Mouse (Mus musculus): ENCODE measurements around the gene Pde4d.

Gene Pde4d

DNA sequence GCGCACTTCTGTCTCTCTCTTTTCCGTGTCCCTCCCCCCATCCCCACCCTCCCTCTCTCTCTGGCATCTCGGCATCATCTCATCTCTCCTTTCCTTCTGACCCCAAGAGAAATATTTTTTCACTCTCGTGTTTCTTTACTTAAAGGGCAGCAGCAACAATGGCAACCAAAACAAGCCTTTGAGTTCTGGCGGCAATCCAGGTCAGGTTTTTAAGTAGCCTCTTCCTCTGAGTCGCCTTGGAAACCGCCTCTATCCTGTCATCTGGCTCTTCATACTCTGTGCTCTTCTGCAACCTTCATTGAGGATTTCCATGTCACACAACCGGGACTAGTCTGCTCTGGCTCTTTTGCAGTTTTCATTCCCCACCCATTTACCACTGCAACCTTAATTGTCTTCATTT is 1430.6 kb downstream of the Pde4d start:
- no peak for DNase-seq (ENCODE audit: low read depth, low spot score)

GRCm38 (mm10) chr13:109881161-109881857 is 1431.6 kb downstream of the Pde4d start:
- DNase-seq (ENCODE audit: low read depth, low spot score): no peak

GRCm38 (mm10) chr13:109883636-109884035 is 1433.9 kb downstream of the Pde4d start:
- DNase-seq (ENCODE audit: low read depth, low spot score): no peak

GRCm38 (mm10) chr13:109884812-109885211 is 1435.1 kb downstream of the Pde4d start:
- DNase-seq (ENCODE audit: low read depth, low spot score): no peak

GRCm38 (mm10) chr13:109888293-109888692 is 1438.5 kb downstream of the Pde4d start:
- no peak for DNase-seq (ENCODE audit: low read depth, low spot score)

DNA sequence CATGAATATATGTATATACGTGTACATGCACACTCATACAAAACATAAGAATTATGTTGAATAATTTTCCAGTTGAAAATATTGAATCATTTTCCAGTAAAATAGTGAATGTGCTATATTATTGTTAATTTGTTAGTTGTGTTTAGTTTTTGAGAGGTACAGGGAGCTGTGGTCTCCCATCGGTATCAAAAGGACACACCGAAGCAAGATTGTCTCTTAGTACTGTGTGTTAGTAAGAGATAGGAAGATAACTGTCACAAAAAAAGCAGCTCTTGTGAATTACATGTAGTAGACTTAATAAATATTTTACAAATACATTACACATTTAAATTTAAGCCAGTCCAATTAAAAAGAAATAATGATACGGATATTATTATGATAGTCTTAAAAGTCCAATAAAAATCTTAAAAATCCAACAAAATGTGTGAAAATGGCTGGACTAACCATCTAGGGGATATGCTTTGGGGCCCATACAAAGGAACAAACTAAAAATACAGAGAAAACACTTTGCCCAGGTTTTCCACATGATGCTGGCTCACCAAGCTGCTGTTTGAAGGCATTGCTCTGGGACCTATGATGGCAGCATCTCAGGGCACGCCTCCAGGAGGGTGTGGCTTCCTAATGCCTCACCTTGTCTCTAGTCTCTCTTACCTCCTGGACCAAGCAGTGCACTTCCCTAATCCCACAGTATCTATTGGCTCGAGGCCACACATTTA is 1441.6 kb downstream of the Pde4d start:
- peak; percentile 25 for DNase-seq (ENCODE audit: low read depth, low spot score)

GRCm38 (mm10) chr13:109891910-109892265 is 1442.1 kb downstream of the Pde4d start:
- DNase-seq (ENCODE audit: low read depth, low spot score): no peak

GRCm38 (mm10) chr13:109899442-109900428 is 1450.0 kb downstream of the Pde4d start:
- DNase-seq (ENCODE audit: low read depth, low spot score): no peak

DNA sequence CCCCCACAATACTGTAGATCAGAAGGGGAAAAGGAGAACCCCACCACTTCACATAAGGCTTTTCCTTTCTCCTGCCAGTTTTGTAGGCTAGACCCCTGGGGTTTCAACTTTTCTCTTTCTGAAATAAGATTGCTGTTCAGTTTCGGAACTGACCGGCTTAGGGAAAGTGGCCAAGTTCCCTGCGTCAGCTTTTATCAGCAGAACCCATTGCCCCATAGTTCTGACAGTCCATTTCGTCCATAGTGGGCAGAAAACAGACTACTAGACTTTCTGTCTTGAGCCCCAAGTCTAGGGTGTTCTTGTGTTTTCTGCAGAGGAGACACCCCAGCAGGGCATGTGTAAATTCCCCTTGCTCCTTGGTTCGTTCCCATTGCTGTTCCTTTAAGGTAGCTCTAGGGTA is 1452.1 kb downstream of the Pde4d start:
- no peak for DNase-seq (ENCODE audit: low read depth, low spot score)

DNA sequence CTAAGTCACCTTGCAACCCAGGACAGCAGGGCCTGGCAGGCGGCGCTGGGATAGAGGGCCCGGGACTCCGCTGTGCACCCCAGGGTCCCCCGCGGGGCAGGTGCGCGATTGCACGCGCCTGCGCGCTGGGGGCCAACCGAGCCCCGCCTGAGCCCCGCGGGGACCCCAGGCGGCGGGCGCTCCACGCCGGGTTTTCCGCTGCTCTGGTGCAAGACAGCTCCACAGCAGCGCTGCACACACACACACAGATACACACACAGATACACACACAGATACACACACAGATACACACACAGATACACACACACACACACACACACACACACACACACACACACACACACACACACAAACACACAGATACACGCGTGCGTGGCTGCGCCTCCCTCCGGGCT is 1452.7 kb downstream of the Pde4d start:
- DNase-seq (ENCODE audit: low read depth, low spot score): peak; percentile 38

DNA sequence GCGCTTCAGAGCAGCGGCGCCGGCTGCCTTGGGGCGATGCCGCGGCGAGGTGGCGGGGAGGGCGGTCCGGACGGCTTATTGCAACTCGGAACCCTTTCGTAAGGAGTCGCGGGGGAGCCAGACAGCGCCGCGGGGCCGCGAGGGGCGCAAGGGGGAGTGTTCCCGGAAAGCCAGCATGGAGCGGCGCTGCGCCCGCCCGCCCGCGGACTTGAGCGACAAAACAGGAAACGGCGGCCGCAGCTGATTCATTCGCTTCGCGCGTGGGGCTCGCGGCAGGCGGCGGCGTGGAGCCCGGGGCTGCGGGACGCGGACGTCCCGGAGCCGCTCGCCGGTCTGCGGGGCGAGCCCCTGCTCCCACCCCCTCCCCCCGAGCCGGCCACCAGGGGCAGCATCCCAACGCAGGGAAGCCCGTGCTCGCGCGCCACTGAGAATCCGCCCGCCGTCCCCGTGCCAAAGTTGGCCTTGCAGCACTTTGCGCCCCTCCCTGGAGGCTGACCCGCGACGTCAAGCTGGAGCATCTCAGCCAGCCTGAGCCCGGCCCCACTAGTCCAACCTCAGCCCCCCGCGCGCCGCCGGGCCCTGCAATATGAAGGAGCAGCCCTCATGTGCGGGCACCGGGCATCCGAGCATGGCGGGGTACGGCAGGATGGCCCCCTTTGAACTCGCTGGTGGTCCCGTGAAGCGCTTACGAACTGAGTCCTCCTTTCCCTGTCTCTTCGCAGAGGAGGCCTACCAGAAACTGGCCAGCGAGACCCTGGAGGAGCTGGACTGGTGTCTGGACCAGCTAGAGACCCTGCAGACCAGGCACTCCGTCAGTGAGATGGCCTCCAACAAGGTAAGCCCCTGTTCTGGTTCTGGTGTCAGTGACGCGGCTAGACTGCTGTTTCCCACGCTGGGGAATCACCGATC is 1453.4 kb downstream of the Pde4d start:
- peak; percentile 68 for DNase-seq (ENCODE audit: low read depth, low spot score)

DNA sequence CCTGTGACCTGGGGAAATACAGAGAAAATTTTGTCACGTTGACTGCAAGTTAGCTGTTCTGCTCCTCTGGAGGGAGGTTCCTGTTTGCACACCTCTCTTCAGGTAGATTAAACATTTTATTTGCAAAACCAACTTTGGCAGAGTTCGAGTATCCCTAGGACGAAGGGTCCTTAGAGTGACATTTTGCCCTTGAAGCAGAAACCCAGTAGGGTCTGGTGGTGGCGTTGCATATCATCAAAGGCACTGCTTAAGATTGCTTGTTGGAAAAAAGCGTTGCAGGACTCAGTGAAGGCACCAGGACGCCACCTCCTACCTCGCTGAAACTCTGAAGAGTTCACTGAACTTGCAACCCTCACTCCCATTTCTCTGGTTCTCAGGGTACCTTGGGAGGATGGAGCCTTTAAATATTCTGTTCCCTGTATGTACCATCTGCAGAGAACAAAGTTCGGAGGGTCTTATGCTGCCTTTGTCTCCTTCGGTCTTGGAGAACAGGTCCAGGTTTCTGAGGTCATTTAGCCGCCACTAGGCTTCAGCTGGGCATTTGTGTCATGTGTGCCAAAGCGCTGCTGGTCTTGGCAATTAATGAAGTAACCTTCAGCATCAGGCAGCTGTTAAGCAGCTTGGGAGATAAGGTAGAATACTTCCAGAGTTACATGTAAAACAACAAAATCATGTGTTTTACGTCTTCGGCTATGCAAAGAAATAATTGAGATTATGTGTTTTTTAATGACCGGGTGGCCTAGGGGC is 1454.2 kb downstream of the Pde4d start:
- no peak for DNase-seq (ENCODE audit: low read depth, low spot score)

- DNase-seq (ENCODE audit: low read depth, low spot score): no peak
Observed at GRCm38 (mm10) chr13:109906342-109906888, 1456.7 kb downstream of the Pde4d start.

DNA sequence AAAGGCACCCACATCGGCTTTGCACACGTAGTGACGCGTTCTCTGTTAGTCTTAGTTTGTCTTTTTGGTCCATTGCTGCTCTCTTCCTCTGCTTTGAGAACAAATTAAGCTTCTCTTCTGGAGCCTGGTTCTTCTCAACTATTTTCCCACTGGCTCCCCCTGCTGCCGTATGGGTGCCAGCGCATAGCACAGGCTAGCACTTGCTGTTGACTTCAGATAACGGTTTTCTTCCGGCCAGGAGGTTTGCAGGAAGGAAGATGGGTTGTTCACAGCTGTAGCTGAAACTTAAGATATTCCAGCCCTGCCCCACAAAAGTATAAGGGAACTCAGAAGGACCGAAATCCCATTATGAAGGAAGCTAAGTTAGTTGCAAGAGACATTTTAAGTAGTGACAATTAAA is 1457.9 kb downstream of the Pde4d start:
- peak; percentile 75 for DNase-seq (ENCODE audit: low read depth, low spot score)

- no peak for DNase-seq (ENCODE audit: low read depth, low spot score)
Observed at GRCm38 (mm10) chr13:109908386-109908785, 1458.6 kb downstream of the Pde4d start.

DNA sequence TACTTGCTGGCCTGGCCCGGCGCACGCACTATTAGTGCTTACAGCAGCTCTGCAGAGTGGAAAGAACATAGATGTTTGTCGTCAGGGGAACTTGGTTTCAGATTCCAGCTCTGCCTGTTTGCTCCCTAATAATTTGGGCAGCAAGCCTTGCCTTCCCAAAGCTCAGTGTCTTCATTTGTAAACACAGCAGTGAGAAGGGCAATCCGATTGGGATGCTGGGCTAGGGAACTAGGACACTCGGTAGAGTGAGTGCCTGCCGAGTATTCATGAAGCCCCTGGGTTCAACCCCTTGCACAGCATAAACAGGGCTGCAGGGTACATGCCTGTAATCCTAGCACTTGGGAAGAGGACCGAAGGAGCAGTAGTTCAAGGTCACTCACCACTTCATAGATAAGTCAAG is 1459.4 kb downstream of the Pde4d start:
- DNase-seq (ENCODE audit: low read depth, low spot score): no peak

DNA sequence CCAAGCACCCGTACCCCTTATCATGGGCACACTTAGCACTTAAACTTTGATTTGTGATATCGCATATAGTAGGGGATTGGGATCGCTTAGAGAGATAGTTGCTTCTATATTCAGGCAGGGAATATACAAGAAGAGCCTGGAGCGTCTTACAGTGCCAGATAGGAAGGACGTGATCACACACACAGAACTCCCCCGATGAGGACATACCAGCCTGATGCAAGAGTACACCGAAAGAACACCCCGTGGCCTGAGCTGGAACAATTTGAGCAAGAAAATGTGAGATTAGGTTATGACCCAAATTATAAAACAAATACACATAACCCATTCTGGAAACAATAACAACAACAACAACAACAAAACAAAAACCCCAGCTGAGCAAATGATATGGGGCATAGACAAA is 1461.2 kb downstream of the Pde4d start:
- no peak for DNase-seq (ENCODE audit: low read depth, low spot score)

DNA sequence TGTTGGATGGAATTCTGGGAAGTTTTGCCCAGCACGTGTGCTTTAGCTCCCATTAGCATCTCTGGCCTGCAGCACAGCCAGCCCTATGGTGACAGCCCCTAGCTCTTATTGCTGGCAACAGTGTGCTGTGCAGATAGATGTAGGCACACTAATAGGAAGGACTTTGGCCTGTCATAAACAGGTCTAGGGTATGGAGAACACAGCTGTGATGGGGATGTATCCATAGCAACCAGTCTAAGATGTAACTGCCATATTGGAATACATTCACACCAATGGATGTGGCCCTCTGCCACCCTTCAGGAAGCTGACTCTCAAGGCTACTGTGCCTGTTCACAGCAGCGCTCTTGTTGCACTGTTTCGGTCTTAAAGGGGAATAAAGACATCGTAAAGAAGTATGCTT is 1462.9 kb downstream of the Pde4d start:
- no peak for DNase-seq (ENCODE audit: low read depth, low spot score)

GRCm38 (mm10) chr13:109914246-109914645 is 1464.5 kb downstream of the Pde4d start:
- no peak for DNase-seq (ENCODE audit: low read depth, low spot score)

- no peak for DNase-seq (ENCODE audit: low read depth, low spot score)
Observed at GRCm38 (mm10) chr13:109914846-109915245, 1465.1 kb downstream of the Pde4d start.
